Mouse (Mus musculus) olfactory bulb, adult 2 months (tissue): ENCODE measurements around the gene Ifnl3. TPM values are rescaled to one million over a fixed set of nuclear protein-coding genes. Genes with fewer than 3 reads are reported as not detected.
A peak's percentile ranks its signal among the peaks of the same experiment; 100 is the strongest.
"Not testable (repeated sequence)": the region's sequence is repeated elsewhere in the genome, so short reads cannot be mapped to it uniquely, and the experiment has no call there.

Experiments
- H3K27ac ChIP-seq: fragments of 200-500 bp; 2 replicates; pipeline ENCODE4 v1.5.1; 2012; ENCODE audit warnings: low read depth, low read length; ENCODE audit not compliant: insufficient read depth
- H3K4me1 ChIP-seq: fragments of 200-500 bp; 2 replicates; pipeline ENCODE4 v1.6.1; 2012; ENCODE audit warnings: low read length; ENCODE audit not compliant: control insufficient read depth, insufficient read depth
- H3K4me3 ChIP-seq: fragments of 200-500 bp; 2 replicates; pipeline ENCODE4 v1.5.1; 2012; ENCODE audit warnings: mild to moderate bottlenecking, low read depth, low read length, moderate library complexity; ENCODE audit not compliant: insufficient read depth
- CTCF ChIP-seq: fragments of 200-500 bp; IDR thresholded peaks from 2 replicates; pipeline ENCODE4 v1.5.1; 2012; ENCODE audit warnings: low read depth, mild to moderate bottlenecking, low read length, moderate library complexity; ENCODE audit not compliant: insufficient read depth
- POLR2A ChIP-seq: fragments of 200-500 bp; IDR thresholded peaks from 2 replicates; pipeline ENCODE4 v1.6.1; 2012; ENCODE audit warnings: mild to moderate bottlenecking, low read depth, low read length, moderate library complexity; ENCODE audit not compliant: insufficient read depth
- WGBS: fragments of 180-500 bp; shearing (Covaris S2); methylation state at CpG from one replicate; pipeline ENCODE4 v1.1.7; 2018; 5-methylcytosine and 5-hydroxymethylcytosine counted together
- polyA plus RNA-seq: library from polyadenylated mRNA; stranded (reverse); fragments of >200 nt; gene quantifications from 2 replicates; pipeline ENCODE4 v1.2.4, GENCODE M21; 2012; ENCODE audit warnings: low replicate concordance; ENCODE audit not compliant: missing spikeins, insufficient read depth, insufficient read length

Gene Ifnl3
- polyA plus RNA-seq = not detected in 2 replicates

- WGBS = 88% methylated on average over 5 of the region's 6 CpGs
- not testable (repeated sequence) for H3K27ac ChIP-seq, H3K4me3 ChIP-seq, H3K4me1 ChIP-seq
Measured at GRCm38 (mm10) chr7:28522536-28522935, at the start of gene Ifnl3. Gene Ifnl3 (plus strand): TSS chr7:28522836.

GRCm38 (mm10) chr7:28476191-28476590 is 46.4 kb upstream of the Ifnl3 start:
- TF ChIP-seq POLR2A = no peak
- TF ChIP-seq CTCF = no peak
- 92% methylated on average over 6 of the region's 6 CpGs for WGBS
- no peaks in the 10 kb centered on the region for H3K4me1 ChIP-seq
- no peak overlapping the region for H3K4me3 ChIP-seq
- H3K27ac ChIP-seq = no peak overlapping the region

- 93% methylated on average over 5 of the region's 5 CpGs for WGBS
Measured at GRCm38 (mm10) chr7:28477363-28477762, 45.3 kb upstream of the Ifnl3 start.

GRCm38 (mm10) chr7:28478854-28479253 is 43.8 kb upstream of the Ifnl3 start:
- TF ChIP-seq CTCF = no peak
- Histone ChIP-seq H3K4me3 (no peak overlapping the region), H3K27ac (no peak overlapping the region), H3K4me1 (peaks cover 3% of the 10 kb centered on the region; the same call in 1 of the 2 replicates)
- 14% methylated on average over 8 of the region's 8 CpGs for WGBS

More at GRCm38 (mm10) chr7:28477363-28477762, 45.3 kb upstream of the Ifnl3 start:
- Histone ChIP-seq H3K4me3 (no peak overlapping the region), H3K27ac (no peak overlapping the region), H3K4me1 (no peaks in the 10 kb centered on the region)
- TF ChIP-seq POLR2A = no peak
- TF ChIP-seq CTCF = no peak

GRCm38 (mm10) chr7:28482854-28483253 is 39.8 kb upstream of the Ifnl3 start:
- Histone ChIP-seq H3K27ac (no peak overlapping the region), H3K4me3 (no peak overlapping the region), H3K4me1 (peaks cover 5% of the 10 kb centered on the region)
- 74% methylated on average over 11 of the region's 11 CpGs for WGBS
- TF ChIP-seq POLR2A = no peak
- no peak for TF ChIP-seq CTCF

- WGBS = 43% methylated on average over 4 of the region's 4 CpGs
- no peak overlapping the region for H3K4me3 ChIP-seq
- H3K4me1 ChIP-seq = peaks cover 12% of the 10 kb centered on the region
- no peak for TF ChIP-seq POLR2A
- TF ChIP-seq CTCF = no peak
- no peak overlapping the region for H3K27ac ChIP-seq
Measured at GRCm38 (mm10) chr7:28484192-28484591, 38.4 kb upstream of the Ifnl3 start.

- WGBS = 3% methylated on average over 16 of the region's 16 CpGs
- H3K4me1 ChIP-seq = peaks cover 14% of the 10 kb centered on the region
- H3K27ac ChIP-seq = no peak overlapping the region
- H3K4me3 ChIP-seq = peak overlapping the region; percentile 33
- TF ChIP-seq POLR2A (no peak), CTCF (no peak)
Measured at GRCm38 (mm10) chr7:28488030-28488491, 34.6 kb upstream of the Ifnl3 start.

- no peak for TF ChIP-seq CTCF
- no peak for TF ChIP-seq POLR2A
- WGBS = 11% methylated on average over 10 of the region's 10 CpGs
- H3K27ac ChIP-seq = no peak overlapping the region
- H3K4me3 ChIP-seq = no peak overlapping the region
- peaks cover 14% of the 10 kb centered on the region for H3K4me1 ChIP-seq
Measured at GRCm38 (mm10) chr7:28490410-28490809, 32.2 kb upstream of the Ifnl3 start.

GRCm38 (mm10) chr7:28490903-28491302 is 31.7 kb upstream of the Ifnl3 start:
- Histone ChIP-seq H3K4me3 (no peak overlapping the region), H3K4me1 (peaks cover 14% of the 10 kb centered on the region), H3K27ac (no peak overlapping the region)
- 37% methylated on average over 14 of the region's 14 CpGs for WGBS
- TF ChIP-seq POLR2A (no peak), CTCF (no peak)

- no peak overlapping the region for H3K27ac ChIP-seq
- no peak overlapping the region for H3K4me3 ChIP-seq
- WGBS = 85% methylated on average over 8 of the region's 8 CpGs
- TF ChIP-seq POLR2A = no peak
- no peak for TF ChIP-seq CTCF
- peaks cover 14% of the 10 kb centered on the region for H3K4me1 ChIP-seq
Measured at GRCm38 (mm10) chr7:28492310-28492709, 30.3 kb upstream of the Ifnl3 start.
